Mouse (Mus musculus) kidney, postnatal 14 days (tissue): ENCODE measurements at regions not wholly inside any gene's neighbourhood (a gene's known extent, or its start where the extent isn't known, plus 50 kb on each side); places are given as distances from the start of the nearest gene placed in this dataset.

ENCODE experiments used
- DNase-seq: peaks from one replicate; pipeline ENCODE4 v3.0.0; 2022; ENCODE audit warnings: mixed read lengths

DNA sequence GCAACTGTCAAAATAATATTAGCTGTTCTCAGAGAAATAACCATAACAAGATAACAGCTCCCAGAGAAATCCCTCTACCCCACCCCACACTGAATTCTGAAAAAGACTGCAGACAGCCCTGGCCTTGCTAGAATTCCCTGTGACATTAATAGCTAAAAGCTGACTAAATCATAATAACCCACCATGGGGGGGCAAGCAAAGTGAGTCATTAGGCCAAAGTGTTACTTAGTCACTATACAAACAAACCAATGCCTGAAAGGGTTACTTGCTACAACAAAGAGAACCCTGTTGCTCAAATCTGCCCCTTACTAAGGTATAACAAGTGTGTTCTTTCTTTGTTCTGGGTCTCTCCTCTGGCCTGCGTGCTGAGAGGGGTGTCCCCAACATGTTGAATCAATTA lies 609.1 kb upstream of the Ppp6c start:
- no peak for DNase-seq

DNA sequence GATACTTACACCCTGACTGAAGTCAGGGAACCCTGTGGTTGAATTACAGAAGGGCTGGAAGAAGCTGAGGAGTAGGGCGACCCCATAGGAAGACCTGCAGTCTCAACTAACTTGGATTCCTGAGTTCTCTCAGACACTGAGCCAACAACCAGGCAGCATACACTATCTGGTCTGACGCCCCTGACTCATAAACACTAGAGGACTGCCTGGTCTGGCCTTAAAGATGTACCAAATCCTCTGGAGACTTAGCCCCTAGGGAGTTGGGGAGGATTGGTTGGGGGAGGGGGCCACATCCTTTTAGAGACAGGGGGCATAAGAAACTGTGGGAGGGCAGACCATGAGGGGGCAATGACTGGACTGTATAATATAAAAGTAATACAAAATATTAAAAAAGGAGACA lies 597.6 kb upstream of the Ppp6c start:
- DNase-seq: no peak

DNA sequence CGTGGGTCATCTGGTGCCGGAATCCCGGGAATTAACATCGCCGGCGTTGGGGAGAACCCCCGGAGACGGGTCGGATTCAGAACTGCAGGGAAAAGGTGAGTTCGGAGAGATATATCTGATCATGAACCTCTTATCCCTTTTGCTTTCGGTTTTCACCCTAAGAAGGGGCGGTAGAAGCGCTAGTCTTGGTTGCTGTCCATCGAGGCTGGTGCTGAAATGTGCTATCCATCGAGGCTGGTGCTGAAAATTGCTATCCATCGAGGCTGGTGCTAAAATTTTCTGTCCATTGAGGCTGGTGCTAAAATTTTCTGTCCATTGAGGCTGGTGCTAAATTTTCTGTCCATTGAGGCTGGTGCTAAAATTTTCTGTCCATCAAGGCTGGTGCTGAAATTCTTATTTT lies 580.4 kb upstream of the Ppp6c start:
- DNase-seq: peak; percentile 11
